Mouse (Mus musculus) olfactory bulb, adult 2 months (tissue): ENCODE data around the gene Bag6. TPM values are rescaled to one million over a fixed set of nuclear protein-coding genes. Genes with fewer than 3 reads are reported as not detected.

Experiments
- H3K27ac ChIP-seq: fragments of 200-500 bp; 2 replicates; pipeline ENCODE4 v1.5.1; 2012; ENCODE audit warnings: low read depth, low read length; ENCODE audit not compliant: insufficient read depth
- H3K4me1 ChIP-seq: fragments of 200-500 bp; 2 replicates; pipeline ENCODE4 v1.6.1; 2012; ENCODE audit warnings: low read length; ENCODE audit not compliant: control insufficient read depth, insufficient read depth
- H3K4me3 ChIP-seq: fragments of 200-500 bp; 2 replicates; pipeline ENCODE4 v1.5.1; 2012; ENCODE audit warnings: mild to moderate bottlenecking, low read depth, low read length, moderate library complexity; ENCODE audit not compliant: insufficient read depth
- CTCF ChIP-seq: fragments of 200-500 bp; IDR thresholded peaks from 2 replicates; pipeline ENCODE4 v1.5.1; 2012; ENCODE audit warnings: low read depth, mild to moderate bottlenecking, low read length, moderate library complexity; ENCODE audit not compliant: insufficient read depth
- POLR2A ChIP-seq: fragments of 200-500 bp; IDR thresholded peaks from 2 replicates; pipeline ENCODE4 v1.6.1; 2012; ENCODE audit warnings: mild to moderate bottlenecking, low read depth, low read length, moderate library complexity; ENCODE audit not compliant: insufficient read depth
- WGBS: fragments of 180-500 bp; shearing (Covaris S2); methylation state at CpG from one replicate; pipeline ENCODE4 v1.1.7; 2018; 5-methylcytosine and 5-hydroxymethylcytosine counted together
- polyA plus RNA-seq: library from polyadenylated mRNA; stranded (reverse); fragments of >200 nt; gene quantifications from 2 replicates; pipeline ENCODE4 v1.2.4, GENCODE M21; 2012; ENCODE audit warnings: low replicate concordance; ENCODE audit not compliant: missing spikeins, insufficient read depth, insufficient read length

The Bag6 gene
- polyA plus RNA-seq, 1 experiment: 684 TPM

- H3K27ac ChIP-seq: no peak overlapping the region
- peaks cover 2% of the 10 kb centered on the region; the same call in 1 of the 2 replicates for H3K4me1 ChIP-seq
- 85% methylated on average over 3 of the region's 3 CpGs for WGBS
- no peak for TF ChIP-seq POLR2A
- TF ChIP-seq CTCF: no peak
- no peak overlapping the region for H3K4me3 ChIP-seq
These were observed 38.4 kb downstream of the Bag6 start for GRCm38 (mm10) chr17:35173329-35173728.

- no peak for TF ChIP-seq POLR2A
- no peak for TF ChIP-seq CTCF
- H3K27ac ChIP-seq: no peak overlapping the region
- 62% methylated on average over 8 of the region's 8 CpGs for WGBS
- H3K4me3 ChIP-seq: no peak overlapping the region
- peaks cover 2% of the 10 kb centered on the region; the same call in 1 of the 2 replicates for H3K4me1 ChIP-seq
These were observed 39.4 kb downstream of the Bag6 start for GRCm38 (mm10) chr17:35174201-35174977.

DNA sequence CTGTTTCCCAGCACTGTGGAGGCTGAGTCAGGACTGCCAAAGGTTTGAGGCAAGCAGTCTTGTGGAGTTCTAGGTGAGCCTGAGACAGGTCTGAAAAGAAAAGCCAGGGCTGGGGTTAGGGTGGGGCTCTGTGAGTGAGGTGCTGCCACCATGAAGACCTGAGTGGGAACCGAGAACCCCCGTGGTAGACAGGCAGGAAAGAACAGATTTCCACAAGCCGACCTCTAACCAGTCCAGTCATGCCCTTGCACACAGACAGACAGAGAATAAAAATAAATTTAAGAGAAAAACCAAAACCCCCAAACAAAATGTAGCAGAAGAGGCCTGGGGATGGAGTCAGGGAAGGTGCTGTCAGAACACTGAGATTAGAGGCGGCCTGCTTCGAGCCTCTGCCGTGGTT lies 40.4 kb downstream of the Bag6 start:
- WGBS: 81% methylated on average over 6 of the region's 6 CpGs
- no peak overlapping the region for H3K4me3 ChIP-seq
- no peak overlapping the region for H3K27ac ChIP-seq
- H3K4me1 ChIP-seq: peaks cover 2% of the 10 kb centered on the region; the same call in 1 of the 2 replicates
- TF ChIP-seq CTCF (no peak), POLR2A (no peak)

GRCm38 (mm10) chr17:35175968-35176367 lies 41.0 kb downstream of the Bag6 start, which contains the start of gene Aif1:
Gene Aif1, minus strand, starts transcription at chr17:35176068.
- H3K4me1 ChIP-seq: peaks cover 2% of the 10 kb centered on the region; the same call in 1 of the 2 replicates
- no peak within 1 kb of the TSS for H3K27ac ChIP-seq
- TF ChIP-seq POLR2A (no peak), CTCF (no peak)
- no peak within 1 kb of the TSS for H3K4me3 ChIP-seq
- 70% methylated on average over 2 of the region's 2 CpGs for WGBS

DNA sequence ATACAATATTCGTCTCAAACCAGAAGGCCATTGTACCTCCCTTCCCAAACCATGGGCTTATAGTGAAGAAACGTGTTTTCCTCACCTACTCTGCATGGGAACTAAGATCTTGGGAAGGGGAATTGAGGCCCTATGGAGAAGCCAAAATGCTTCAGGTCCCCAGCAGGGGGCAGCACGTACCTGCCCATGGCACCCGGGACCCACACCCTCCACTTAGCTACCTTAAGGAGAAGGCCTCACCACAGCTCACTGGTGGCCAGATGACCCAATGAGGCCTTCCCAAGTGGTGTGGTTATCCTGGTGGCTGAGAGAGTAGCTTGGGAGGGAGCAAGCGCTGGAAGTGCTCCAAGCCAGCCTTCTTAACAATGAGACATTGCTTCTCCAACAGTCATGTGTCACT lies 43.5 kb downstream of the Bag6 start:
- no peak overlapping the region for H3K4me3 ChIP-seq
- TF ChIP-seq CTCF: peak; percentile 85
- no peak for TF ChIP-seq POLR2A
- H3K27ac ChIP-seq: no peak overlapping the region
- peaks cover under 1% of the 10 kb centered on the region; the same call in 1 of the 2 replicates for H3K4me1 ChIP-seq
- WGBS: 27% methylated on average over 5 of the region's 5 CpGs

- no peak for TF ChIP-seq CTCF
- TF ChIP-seq POLR2A: no peak
- Histone ChIP-seq H3K4me3 (no peak overlapping the region), H3K27ac (no peak overlapping the region), H3K4me1 (no peaks in the 10 kb centered on the region)
- 88% methylated on average over 5 of the region's 5 CpGs for WGBS
These were observed 45.1 kb downstream of the Bag6 start for GRCm38 (mm10) chr17:35180093-35180492.

- TF ChIP-seq CTCF: no peak
- H3K27ac ChIP-seq: no peak overlapping the region
These were observed 50.9 kb downstream of the Bag6 start for GRCm38 (mm10) chr17:35185639-35186611.

GRCm38 (mm10) chr17:35186681-35187080 lies 51.7 kb downstream of the Bag6 start:
- Histone ChIP-seq H3K4me3 (0 out of 2 replicates have a peak overlapping the region, but pooled peaks have one; percentile 1), H3K27ac (no peak overlapping the region)
- WGBS: 2% methylated on average over 4 of the region's 4 CpGs

More at GRCm38 (mm10) chr17:35185639-35186611, 50.9 kb downstream of the Bag6 start:
- Histone ChIP-seq H3K4me3 (no peak overlapping the region; the same call in none of the 2 replicates), H3K4me1 (peaks cover 5% of the 10 kb centered on the region)
- 5% methylated on average over 18 of the region's 18 CpGs for WGBS

More at GRCm38 (mm10) chr17:35186681-35187080, 51.7 kb downstream of the Bag6 start:
- TF ChIP-seq POLR2A (no peak), CTCF (no peak)
- peaks cover 5% of the 10 kb centered on the region for H3K4me1 ChIP-seq
